Mouse (Mus musculus): ENCODE measurements around the gene Lnpep. TPM values are rescaled to one million over a fixed set of nuclear protein-coding genes. Genes with fewer than 3 reads are reported as not detected.

Lnpep gene
- polyA plus RNA-seq, 1 experiment from 2014 or later: 11.3 TPM

DNA sequence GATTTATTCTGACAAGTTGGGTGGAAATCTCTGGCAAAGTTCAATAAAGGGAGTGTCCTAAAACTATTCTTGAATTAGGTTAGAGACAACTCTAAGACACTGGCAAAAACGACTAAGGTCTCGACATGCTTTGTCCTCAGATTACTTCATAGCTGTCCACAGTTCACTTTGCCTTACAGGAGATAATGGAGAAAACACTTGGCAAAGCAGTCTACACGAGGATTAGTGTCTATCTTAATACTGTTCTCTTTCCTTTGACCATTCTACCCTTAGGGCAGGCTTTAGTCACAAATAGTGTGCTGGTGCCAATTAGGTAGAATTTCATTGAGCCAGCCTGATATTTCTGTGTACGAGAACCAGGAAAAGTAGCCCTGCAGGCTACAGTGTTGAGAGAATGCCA, 22.5 kb downstream of the Lnpep start:
- H3K4me2 ChIP-seq (ENCODE audit: low read length): no peak overlapping the region
- H3K27ac ChIP-seq (ENCODE audit: low read depth): no peak overlapping the region
- WGBS: 79% methylated on average over 4 of the region's 4 CpGs
- H3K36me3 ChIP-seq (ENCODE audit: control insufficient read depth, insufficient read depth, low read length): no peaks in the 10 kb centered on the region
- H3K4me3 ChIP-seq (ENCODE audit: low read depth, low read length): no peak overlapping the region
- no peak for ATAC-seq (replicated peaks; ENCODE audit: low FRiP score, low TSS enrichment, low read depth)
- H3K9me3 ChIP-seq (ENCODE audit: control insufficient read depth, low read length): no peaks in the 10 kb centered on the region
- no peaks in the 10 kb centered on the region for H3K4me1 ChIP-seq (replicated peaks; ENCODE audit: control insufficient read depth, insufficient read depth, low read length)
- H3K9ac ChIP-seq (ENCODE audit: low read length): no peak overlapping the region
- DNase-seq (ENCODE audit: low spot score): no peak
- H3K27me3 ChIP-seq (replicated peaks; ENCODE audit: control insufficient read depth, insufficient read depth, low read length): no peaks in the 10 kb centered on the region

DNA sequence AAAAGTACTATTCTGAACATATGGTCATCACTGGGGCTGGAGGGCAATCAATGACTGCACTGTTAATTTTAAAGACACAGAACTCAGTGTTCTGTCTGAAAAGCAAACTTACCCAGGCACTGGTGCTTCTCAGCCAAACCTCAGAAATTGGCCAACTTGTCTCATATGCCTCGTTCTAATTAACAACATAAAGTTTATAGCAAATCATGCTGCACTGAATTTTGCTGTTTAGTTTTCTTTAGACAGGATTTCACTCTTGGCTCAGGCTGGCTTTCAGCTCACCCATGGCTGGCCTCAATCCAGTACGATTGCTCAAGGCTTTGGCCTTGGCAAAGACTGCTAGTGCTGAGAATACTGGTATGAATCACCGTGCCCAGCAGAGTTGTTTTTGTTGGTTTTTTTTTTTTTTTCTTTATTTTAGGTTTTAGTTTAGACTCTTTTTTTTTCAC, 24.0 kb downstream of the Lnpep start:
- Histone ChIP-seq H3K4me3 (ENCODE audit: low read depth, low read length) (no peak overlapping the region), H3K9me3 (ENCODE audit: control insufficient read depth, low read length) (no peaks in the 10 kb centered on the region), H3K4me2 (ENCODE audit: low read length) (no peak overlapping the region), H3K27ac (ENCODE audit: low read depth) (no peak overlapping the region), H3K36me3 (ENCODE audit: control insufficient read depth, insufficient read depth, low read length) (no peaks in the 10 kb centered on the region), H3K9ac (ENCODE audit: low read length) (no peak overlapping the region), H3K27me3 (replicated peaks; ENCODE audit: control insufficient read depth, insufficient read depth, low read length) (no peaks in the 10 kb centered on the region), H3K4me1 (replicated peaks; ENCODE audit: control insufficient read depth, insufficient read depth, low read length) (no peaks in the 10 kb centered on the region)
- ATAC-seq (replicated peaks; ENCODE audit: low FRiP score, low TSS enrichment, low read depth): no peak
- no peak for DNase-seq (ENCODE audit: low spot score)
- WGBS: 62% methylated on average over 3 of the region's 3 CpGs

DNA sequence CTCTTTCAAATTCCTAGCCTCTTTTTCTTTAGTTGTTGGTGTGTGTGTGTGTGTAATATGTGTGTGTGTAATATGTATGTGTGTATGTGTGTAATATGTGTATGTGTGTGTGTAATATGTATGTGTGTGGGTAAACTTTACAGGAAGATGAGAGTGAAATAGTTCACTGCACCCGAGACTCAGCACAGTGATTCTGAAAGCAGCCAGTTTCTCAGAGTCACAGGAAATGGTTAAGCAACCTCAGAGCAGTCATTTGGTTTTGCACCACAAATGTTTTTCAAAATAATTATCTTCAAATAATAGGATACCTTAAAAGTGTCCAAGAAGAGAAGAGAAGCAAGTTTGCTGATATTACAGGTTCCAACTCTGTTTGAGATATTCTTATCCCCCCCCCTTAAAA, 24.8 kb downstream of the Lnpep start:
- no peaks in the 10 kb centered on the region for H3K9me3 ChIP-seq (ENCODE audit: control insufficient read depth, low read length)
- 78% methylated on average over 1 of the region's 1 CpGs for WGBS
- no peaks in the 10 kb centered on the region for H3K4me1 ChIP-seq (replicated peaks; ENCODE audit: control insufficient read depth, insufficient read depth, low read length)
- DNase-seq (ENCODE audit: low spot score) (no peak), ATAC-seq (replicated peaks; ENCODE audit: low FRiP score, low TSS enrichment, low read depth) (no peak)
- H3K27me3 ChIP-seq (replicated peaks; ENCODE audit: control insufficient read depth, insufficient read depth, low read length): no peaks in the 10 kb centered on the region
- H3K4me3 ChIP-seq (ENCODE audit: low read depth, low read length): no peak overlapping the region
- H3K36me3 ChIP-seq (ENCODE audit: control insufficient read depth, insufficient read depth, low read length): no peaks in the 10 kb centered on the region
- no peak overlapping the region for H3K9ac ChIP-seq (ENCODE audit: low read length)
- no peak overlapping the region for H3K27ac ChIP-seq (ENCODE audit: low read depth)
- no peak overlapping the region for H3K4me2 ChIP-seq (ENCODE audit: low read length)

DNA sequence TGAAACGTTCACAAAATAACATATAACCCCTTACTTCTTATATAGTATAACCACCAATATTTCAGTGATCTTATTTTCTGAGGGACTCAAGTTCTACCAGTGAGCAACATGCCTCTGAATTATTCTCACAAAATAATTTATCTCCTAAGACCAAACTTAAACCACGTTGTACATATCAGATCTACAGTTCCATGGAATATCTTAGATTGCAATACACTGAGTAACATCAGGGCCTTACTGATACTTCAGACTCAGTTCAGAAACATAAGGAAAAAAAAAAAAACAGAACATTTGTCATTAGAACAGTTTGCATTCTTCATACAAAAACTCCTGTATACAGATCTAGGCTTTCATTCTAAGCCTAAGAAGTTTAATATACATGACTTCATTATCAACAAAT, 26.5 kb downstream of the Lnpep start:
- H3K27ac ChIP-seq (ENCODE audit: low read depth): no peak overlapping the region
- no peak overlapping the region for H3K4me3 ChIP-seq (ENCODE audit: low read depth, low read length)
- H3K4me2 ChIP-seq (ENCODE audit: low read length): no peak overlapping the region
- DNase-seq (ENCODE audit: low spot score) (no peak), ATAC-seq (replicated peaks; ENCODE audit: low FRiP score, low TSS enrichment, low read depth) (no peak)
- H3K9ac ChIP-seq (ENCODE audit: low read length): no peak overlapping the region
- H3K27me3 ChIP-seq (replicated peaks; ENCODE audit: control insufficient read depth, insufficient read depth, low read length): no peaks in the 10 kb centered on the region
- H3K36me3 ChIP-seq (ENCODE audit: control insufficient read depth, insufficient read depth, low read length): no peaks in the 10 kb centered on the region
- 73% methylated on average over 2 of the region's 2 CpGs for WGBS
- no peaks in the 10 kb centered on the region for H3K9me3 ChIP-seq (ENCODE audit: control insufficient read depth, low read length)
- no peaks in the 10 kb centered on the region for H3K4me1 ChIP-seq (replicated peaks; ENCODE audit: control insufficient read depth, insufficient read depth, low read length)

DNA sequence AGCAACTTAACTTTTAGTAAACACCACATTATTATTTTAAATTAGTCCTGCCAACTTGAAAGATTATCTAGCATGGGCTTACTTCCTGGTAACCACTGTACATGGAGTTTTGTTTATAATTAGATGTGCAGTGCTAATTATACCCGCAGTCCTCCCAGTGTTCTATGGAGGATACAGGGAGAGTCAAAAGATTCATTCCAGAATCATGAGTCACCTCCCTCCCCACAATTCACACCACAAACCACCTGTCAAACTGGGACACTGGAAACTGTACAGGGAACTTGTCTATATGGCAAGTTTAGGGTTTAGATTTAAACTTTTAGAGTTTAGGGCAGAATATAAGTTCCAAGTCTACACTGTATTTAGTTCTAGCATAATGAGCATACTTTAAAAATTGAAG, 31.9 kb downstream of the Lnpep start:
- H3K4me2 ChIP-seq (ENCODE audit: low read length): no peak overlapping the region
- H3K9me3 ChIP-seq (ENCODE audit: control insufficient read depth, low read length): no peaks in the 10 kb centered on the region
- no peak overlapping the region for H3K27ac ChIP-seq (ENCODE audit: low read depth)
- no peak for ATAC-seq (replicated peaks; ENCODE audit: low FRiP score, low TSS enrichment, low read depth)
- H3K27me3 ChIP-seq (replicated peaks; ENCODE audit: control insufficient read depth, insufficient read depth, low read length): no peaks in the 10 kb centered on the region
- H3K4me3 ChIP-seq (ENCODE audit: low read depth, low read length): no peak overlapping the region
- H3K36me3 ChIP-seq (ENCODE audit: control insufficient read depth, insufficient read depth, low read length): no peaks in the 10 kb centered on the region
- DNase-seq (ENCODE audit: low spot score): no peak
- WGBS: 59% methylated on average over 1 of the region's 1 CpGs
- H3K4me1 ChIP-seq (replicated peaks; ENCODE audit: control insufficient read depth, insufficient read depth, low read length): no peaks in the 10 kb centered on the region
- H3K9ac ChIP-seq (ENCODE audit: low read length): no peak overlapping the region

DNA sequence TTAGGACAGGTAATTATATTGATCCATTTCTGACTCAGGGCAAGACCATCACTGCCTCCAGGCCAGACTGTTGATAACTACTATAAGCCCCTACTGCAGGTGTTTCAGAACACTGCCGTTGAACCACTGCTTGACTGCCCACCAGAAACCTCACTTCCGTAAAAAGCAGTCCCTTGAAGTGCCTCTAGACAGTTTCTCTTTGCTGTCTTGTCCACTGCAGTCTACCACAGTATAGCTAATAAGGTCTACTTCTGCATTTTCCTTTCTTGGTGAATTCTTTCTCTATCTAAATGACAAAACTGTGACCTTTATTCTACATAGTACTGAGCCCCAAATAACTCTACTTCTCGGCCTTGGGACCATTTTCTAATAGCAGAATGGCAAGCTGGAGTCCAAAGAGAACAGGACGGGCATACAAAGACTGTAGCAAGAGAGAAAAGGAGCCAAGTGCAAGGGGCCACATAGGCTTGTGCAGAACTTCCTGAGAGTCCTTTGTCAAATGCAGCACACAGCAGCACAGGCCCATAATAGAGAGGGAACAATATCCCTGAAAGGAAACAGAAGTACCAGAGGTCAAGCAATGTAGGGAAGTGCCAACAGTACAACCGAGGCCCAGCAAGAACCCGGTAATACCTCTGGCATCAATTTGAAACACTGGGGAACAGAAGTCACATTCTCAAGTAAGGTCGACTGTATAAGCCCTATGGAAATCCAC, 37.4 kb downstream of the Lnpep start:
- Histone ChIP-seq H3K27ac (ENCODE audit: low read depth) (no peak overlapping the region), H3K36me3 (ENCODE audit: control insufficient read depth, insufficient read depth, low read length) (no peaks in the 10 kb centered on the region), H3K4me3 (ENCODE audit: low read depth, low read length) (no peak overlapping the region), H3K27me3 (replicated peaks; ENCODE audit: control insufficient read depth, insufficient read depth, low read length) (no peaks in the 10 kb centered on the region), H3K4me1 (replicated peaks; ENCODE audit: control insufficient read depth, insufficient read depth, low read length) (no peaks in the 10 kb centered on the region; the same call in 1 of the 2 replicates), H3K4me2 (ENCODE audit: low read length) (no peak overlapping the region), H3K9me3 (ENCODE audit: control insufficient read depth, low read length) (no peaks in the 10 kb centered on the region), H3K9ac (ENCODE audit: low read length) (no peak overlapping the region)
- DNase-seq (ENCODE audit: low spot score) (no peak), ATAC-seq (replicated peaks; ENCODE audit: low FRiP score, low TSS enrichment, low read depth) (no peak)
- WGBS: 87% methylated on average over 7 of the region's 7 CpGs

DNA sequence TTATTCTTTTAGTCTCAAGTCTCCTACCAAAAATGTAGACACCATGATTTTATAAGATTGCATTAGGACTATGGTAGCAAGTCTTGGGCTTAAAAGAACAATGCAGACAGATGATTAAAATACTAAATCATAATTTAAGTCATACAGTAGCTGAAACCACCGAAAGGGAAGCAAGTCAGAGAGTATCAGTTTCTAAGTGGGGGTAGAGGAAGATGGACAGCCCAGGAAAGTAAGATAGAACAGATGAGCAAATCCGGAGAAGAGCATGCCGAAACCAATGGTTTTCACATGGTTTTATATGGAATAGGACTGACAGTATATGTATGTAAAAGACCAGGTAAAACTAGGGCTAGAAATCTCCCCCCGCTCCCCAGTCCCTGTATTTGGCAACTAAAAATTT, 39.7 kb downstream of the Lnpep start:
- WGBS: 87% methylated on average over 4 of the region's 4 CpGs
- no peak overlapping the region for H3K4me3 ChIP-seq (ENCODE audit: low read depth, low read length)

DNA sequence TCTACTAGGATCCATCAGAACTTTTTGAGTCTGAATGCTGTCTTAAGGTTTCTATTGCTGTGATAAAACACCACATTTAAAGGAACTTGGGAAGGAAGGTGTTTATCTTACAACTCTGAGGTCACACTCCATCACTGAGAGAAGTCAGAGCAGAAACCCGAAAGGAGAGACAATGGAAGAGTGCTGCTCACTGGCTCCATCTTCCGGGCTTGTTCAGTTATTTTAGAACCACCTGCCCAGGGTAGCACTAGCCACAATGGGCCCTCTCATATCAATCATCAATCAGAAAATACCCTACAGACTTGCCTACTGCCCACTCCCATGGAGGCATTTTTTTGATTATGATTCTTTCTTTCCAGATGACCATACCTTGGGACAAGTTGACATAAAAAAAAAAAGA, 41.0 kb downstream of the Lnpep start:
- Histone ChIP-seq H3K4me3 (ENCODE audit: low read depth, low read length) (no peak overlapping the region), H3K36me3 (ENCODE audit: control insufficient read depth, insufficient read depth, low read length) (peaks cover 3% of the 10 kb centered on the region; the same call in 1 of the 2 replicates), H3K27ac (ENCODE audit: low read depth) (no peak overlapping the region), H3K9ac (ENCODE audit: low read length) (no peak overlapping the region), H3K27me3 (replicated peaks; ENCODE audit: control insufficient read depth, insufficient read depth, low read length) (no peaks in the 10 kb centered on the region), H3K4me1 (replicated peaks; ENCODE audit: control insufficient read depth, insufficient read depth, low read length) (no peaks in the 10 kb centered on the region; the same call in 1 of the 2 replicates), H3K4me2 (ENCODE audit: low read length) (no peak overlapping the region), H3K9me3 (ENCODE audit: control insufficient read depth, low read length) (no peaks in the 10 kb centered on the region)
- ATAC-seq (replicated peaks; ENCODE audit: low FRiP score, low TSS enrichment, low read depth) (no peak), DNase-seq (ENCODE audit: low spot score) (no peak)
- 50% methylated on average over 2 of the region's 2 CpGs for WGBS

More for the DNA sequence above, 39.7 kb downstream of the Lnpep start:
- Histone ChIP-seq H3K4me2 (ENCODE audit: low read length) (no peak overlapping the region), H3K9ac (ENCODE audit: low read length) (no peak overlapping the region), H3K27ac (ENCODE audit: low read depth) (no peak overlapping the region), H3K9me3 (ENCODE audit: control insufficient read depth, low read length) (no peaks in the 10 kb centered on the region), H3K36me3 (ENCODE audit: control insufficient read depth, insufficient read depth, low read length) (no peaks in the 10 kb centered on the region), H3K27me3 (replicated peaks; ENCODE audit: control insufficient read depth, insufficient read depth, low read length) (no peaks in the 10 kb centered on the region), H3K4me1 (replicated peaks; ENCODE audit: control insufficient read depth, insufficient read depth, low read length) (no peaks in the 10 kb centered on the region; the same call in 1 of the 2 replicates)
- no peak for ATAC-seq (replicated peaks; ENCODE audit: low FRiP score, low TSS enrichment, low read depth)
- no peak for DNase-seq (ENCODE audit: low spot score)

DNA sequence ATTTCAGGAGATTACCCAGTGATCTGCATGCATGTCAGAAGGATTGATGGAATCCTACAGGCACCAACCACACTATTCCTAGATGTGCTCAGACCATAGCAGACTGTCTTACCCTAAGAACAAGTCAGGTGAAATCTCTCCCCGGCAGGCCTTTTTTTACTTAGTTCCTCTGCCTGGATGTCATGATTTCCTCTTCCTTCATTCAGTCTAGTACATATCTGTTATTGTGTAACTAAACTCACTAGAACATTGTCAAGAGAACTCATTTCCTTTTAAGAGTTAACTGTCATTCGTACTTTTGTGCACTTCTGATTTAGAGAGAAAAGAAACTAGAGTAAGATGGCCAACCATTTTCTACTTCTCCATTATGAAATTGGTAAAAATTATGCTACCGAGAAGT, 43.6 kb downstream of the Lnpep start:
- no peak for DNase-seq (ENCODE audit: low spot score)
- H3K4me1 ChIP-seq (replicated peaks; ENCODE audit: control insufficient read depth, insufficient read depth, low read length): no peaks in the 10 kb centered on the region; the same call in 1 of the 2 replicates
- no peaks in the 10 kb centered on the region for H3K9me3 ChIP-seq (ENCODE audit: control insufficient read depth, low read length)
- WGBS: 89% methylated on average over 3 of the region's 3 CpGs
- H3K27ac ChIP-seq (ENCODE audit: low read depth): no peak overlapping the region
- H3K9ac ChIP-seq (ENCODE audit: low read length): no peak overlapping the region
- H3K27me3 ChIP-seq (replicated peaks; ENCODE audit: control insufficient read depth, insufficient read depth, low read length): no peaks in the 10 kb centered on the region
- no peak overlapping the region for H3K4me3 ChIP-seq (ENCODE audit: low read depth, low read length)
- H3K4me2 ChIP-seq (ENCODE audit: low read length): no peak overlapping the region
- no peak for ATAC-seq (replicated peaks; ENCODE audit: low FRiP score, low TSS enrichment, low read depth)
- H3K36me3 ChIP-seq (ENCODE audit: control insufficient read depth, insufficient read depth, low read length): peaks cover 23% of the 10 kb centered on the region
